Mouse (Mus musculus): ENCODE data around the gene Nrap.

GRCm38 (mm10) chr19:56278366-56278765 lies 111.5 kb downstream of the Nrap start:
- TF ChIP-seq POLR2A (IDR thresholded peaks at IDR 0.05; ENCODE audit: borderline replicate concordance, low read depth, low read length) = no peak
- no peak for TF ChIP-seq CTCF (IDR thresholded peaks at IDR 0.05; ENCODE audit: low read depth, low read length)

Data from bone marrow macrophage, adult 2 months (primary cell).